In the genomic region with DNA sequence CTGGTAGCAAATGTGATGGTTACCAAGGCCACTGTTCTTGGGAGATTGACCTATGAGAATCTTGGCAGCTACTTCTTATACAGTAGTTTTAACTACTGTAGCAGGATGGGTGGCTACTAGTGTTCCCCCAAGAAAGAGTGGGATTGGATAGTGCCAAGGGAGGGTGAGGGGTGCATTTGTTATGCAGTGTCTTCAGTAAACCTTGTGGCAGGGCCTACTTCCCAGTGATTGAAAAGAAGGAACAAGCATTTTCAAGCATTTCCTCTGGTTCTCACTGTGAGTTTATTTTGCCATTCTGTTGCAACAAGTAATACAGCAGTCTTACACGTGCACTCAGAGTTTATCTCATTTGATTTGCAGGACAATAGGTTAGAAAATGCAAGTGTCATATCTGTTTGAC, we compare ENCODE assay signal across 1 mouse cellular context.
TF ChIP-seq lines count a peak whose summit lies in the region.

No protein-coding gene starts in this region.

TF ChIP-seq in MEL, 35 proteins besides CTCF, POLR2A, EP300 and RAD21 (continued from another document):
- no peak for TF ChIP-seq MYB (IDR thresholded peaks at IDR 0.05; ENCODE audit: low read depth, low read length)
- TF ChIP-seq NRF1 (IDR thresholded peaks at IDR 0.05; ENCODE audit: insufficient read depth, low read depth, low read length, poor library complexity, severe bottlenecking) = no peak
- TF ChIP-seq ELF1 (IDR thresholded peaks at IDR 0.05; ENCODE audit: low read depth, low read length) = no peak
- no peak for TF ChIP-seq KAT2A (conservative IDR thresholded peaks at IDR 0.05; ENCODE audit: low read depth, low read length)
- TF ChIP-seq POLR2AphosphoS2 (IDR thresholded peaks at IDR 0.05; ENCODE audit: low read length) = no peak
- no peak for TF ChIP-seq TBP (IDR thresholded peaks at IDR 0.05; ENCODE audit: low read depth, low read length)
- TF ChIP-seq ETS1 (IDR thresholded peaks at IDR 0.05; ENCODE audit: low read depth, low read length) = no peak
- TF ChIP-seq MXI1 (IDR thresholded peaks at IDR 0.05; ENCODE audit: low read depth, low read length) = peak; percentile 74; the same call in 1 of the 2 replicates
- TF ChIP-seq TCF12 (IDR thresholded peaks at IDR 0.05; ENCODE audit: low read depth, low read length) = no peak
- TF ChIP-seq ZNF384 (IDR thresholded peaks at IDR 0.05; ENCODE audit: low read depth, low read length) = no peak
- TF ChIP-seq MAZ (IDR thresholded peaks at IDR 0.05; ENCODE audit: low read depth, low read length) = no peak
- no peak for TF ChIP-seq USF1 (IDR thresholded peaks at IDR 0.05; ENCODE audit: low read depth, low read length)
- peak; percentile 28 for TF ChIP-seq SIN3A (IDR thresholded peaks at IDR 0.05; ENCODE audit: low read length)
- no peak; the same call in 1 of the 2 replicates for TF ChIP-seq MAX (IDR thresholded peaks at IDR 0.05; ENCODE audit: low read length)
- no peak for TF ChIP-seq HCFC1 (IDR thresholded peaks at IDR 0.05; ENCODE audit: low read depth, low read length)
- TF ChIP-seq MYC (IDR thresholded peaks at IDR 0.05; ENCODE audit: low read depth, low read length) = 0 out of 2 replicates have a peak, but pooled peaks have one; percentile 36
- no peak for TF ChIP-seq GABPA (IDR thresholded peaks at IDR 0.05; ENCODE audit: low read depth, low read length)
- peak; percentile 49; the same call in 1 of the 2 replicates for TF ChIP-seq BHLHE40 (IDR thresholded peaks at IDR 0.05; ENCODE audit: borderline replicate concordance, low read depth, low read length)
- TF ChIP-seq E2F4 (IDR thresholded peaks at IDR 0.05; ENCODE audit: borderline replicate concordance, low read depth, low read length) = no peak
- no peak for TF ChIP-seq ZKSCAN1 (IDR thresholded peaks at IDR 0.05; ENCODE audit: low read depth, low read length)
- TF ChIP-seq NELFE (IDR thresholded peaks at IDR 0.05; ENCODE audit: low read depth, low read length) = no peak
- TF ChIP-seq GATA1 (IDR thresholded peaks at IDR 0.05; ENCODE audit: low read depth, low read length) = no peak
- no peak for TF ChIP-seq TAL1 (IDR thresholded peaks at IDR 0.05; ENCODE audit: low read length)
- TF ChIP-seq RCOR1 (IDR thresholded peaks at IDR 0.05; ENCODE audit: low read depth, low read length) = no peak
- TF ChIP-seq MAFK (IDR thresholded peaks at IDR 0.05; ENCODE audit: borderline replicate concordance, low read depth, low read length) = no peak
